Mouse (Mus musculus): ENCODE data around the gene Adrb1.

- TF ChIP-seq POLR2A (IDR thresholded peaks at IDR 0.05; ENCODE audit: insufficient read length, low read depth) (no peak), USF1 (IDR thresholded peaks at IDR 0.05; ENCODE audit: low read depth) (no peak), E2F4 (IDR thresholded peaks at IDR 0.05; ENCODE audit: insufficient read depth) (no peak), TCF12 (IDR thresholded peaks at IDR 0.05; ENCODE audit: insufficient read depth, poor library complexity, severe bottlenecking) (no peak), MYOG (IDR thresholded peaks at IDR 0.05; ENCODE audit: control insufficient read depth in 1 of 3, insufficient read depth in 1 of 3, insufficient read length in 2 of 3, low read depth in 2 of 3) (no peak), MAX (IDR thresholded peaks at IDR 0.05; ENCODE audit: low read depth) (no peak)
These were observed 24.4 kb upstream of the Adrb1 start for GRCm38 (mm10) chr19:56697370-56698144.

Measured in myocyte (in vitro differentiated cells).